ENCODE assay signal across 8 mouse cellular contexts in the genomic region with DNA sequence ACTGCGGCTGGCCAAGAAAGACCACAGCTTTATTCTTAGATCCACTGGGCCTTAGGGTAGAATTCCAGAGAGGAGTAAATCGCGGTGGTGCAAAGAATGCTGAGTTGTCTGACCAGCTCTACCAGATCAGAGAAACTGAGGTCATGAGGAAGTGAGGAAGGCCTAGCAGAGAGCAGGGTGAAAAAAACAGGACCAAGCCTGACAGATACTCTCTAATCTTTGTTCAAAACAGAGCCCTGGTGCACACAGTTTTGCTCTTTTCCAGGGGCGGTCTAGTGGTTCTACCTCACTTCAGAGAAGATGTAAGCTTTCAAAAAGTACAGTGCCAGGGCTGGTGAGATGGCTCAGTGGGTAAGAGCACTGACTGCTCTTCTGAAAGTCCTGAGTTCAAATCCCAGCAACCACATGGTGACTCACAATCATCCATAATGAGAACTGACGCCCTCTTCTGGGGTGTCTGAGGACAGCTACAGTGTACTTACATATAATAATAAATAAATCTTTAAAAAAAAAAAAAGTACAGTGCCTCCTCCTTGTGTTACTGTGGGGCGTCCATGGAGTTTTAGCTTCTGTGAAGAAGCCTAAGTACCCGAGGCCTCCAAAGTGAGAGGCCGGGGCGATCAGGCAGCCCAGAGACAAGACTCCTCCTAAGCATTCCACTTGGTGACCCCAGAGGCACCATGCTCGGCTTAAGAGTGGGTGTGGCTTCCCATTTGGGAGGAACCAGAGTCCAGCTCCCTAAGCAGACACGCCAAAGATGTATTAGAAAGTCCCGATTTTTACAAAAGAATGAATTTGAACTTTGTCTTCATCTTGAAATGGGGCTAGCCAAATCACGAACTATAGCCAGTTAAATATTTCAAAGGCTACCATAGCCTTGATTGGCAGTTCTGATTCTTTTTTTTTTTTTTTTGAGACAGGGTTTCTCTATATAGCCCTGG. TPM values are rescaled to one million over a fixed set of nuclear protein-coding genes. Genes with fewer than 3 reads are reported as not detected.
DNase-seq lines count a peak whose midpoint lies in the region; ATAC-seq and TF ChIP-seq lines count a peak whose summit lies in the region.

No protein-coding gene starts in this region.

- no peak overlapping the region for H3K27ac ChIP-seq in cortical plate, adult 2 months (ENCODE audit: insufficient read depth, low read length)
- H3K27ac ChIP-seq in liver, postnatal 0 days (ENCODE audit: low read depth): peak overlapping the region; percentile 83
- H3K27ac ChIP-seq in neural tube, embryonic 14.5 days (ENCODE audit: low read depth, low read length): peak overlapping the region; percentile 66

- no peaks in the 10 kb centered on the region; the same call in 1 of the 2 replicates for H3K36me3 ChIP-seq in liver, postnatal 0 days (replicated peaks; ENCODE audit: insufficient read depth, low read length)
- H3K36me3 ChIP-seq in neural tube, embryonic 14.5 days (ENCODE audit: control insufficient read depth, insufficient read depth, low read length): no peaks in the 10 kb centered on the region

- no peak for TF ChIP-seq CTCF in cortical plate, adult 2 months (IDR thresholded peaks at IDR 0.05; ENCODE audit: extremely low read depth, insufficient read depth, low read length)
- TF ChIP-seq CTCF in liver, postnatal 0 days (IDR thresholded peaks at IDR 0.05; ENCODE audit: low read depth): peak; percentile 12; the same call in 1 of the 2 replicates

- ATAC-seq in granulocyte monocyte progenitor cell, adult 5-6 weeks (replicated peaks; ENCODE audit: poor library complexity, severe bottlenecking): peak; percentile 21
- no peak for ATAC-seq in liver, postnatal 0 days
- ATAC-seq in neural tube, embryonic 14.5 days (ENCODE audit: low read depth): peak; percentile 10; the same call in 1 of the 2 replicates

- TF ChIP-seq POLR2A in cortical plate, adult 2 months (IDR thresholded peaks at IDR 0.05; ENCODE audit: extremely low read depth, insufficient read depth, low read length): no peak

- peak overlapping the region; percentile 82 for H3K4me2 ChIP-seq in liver, postnatal 0 days (ENCODE audit: low read depth, low read length)
- H3K4me2 ChIP-seq in neural tube, embryonic 14.5 days (ENCODE audit: low read depth, low read length): peak overlapping the region; percentile 76

- no peaks in the 10 kb centered on the region for H3K27me3 ChIP-seq in liver, postnatal 0 days (ENCODE audit: insufficient read depth, low read length)
- H3K27me3 ChIP-seq in neural tube, embryonic 14.5 days (ENCODE audit: control insufficient read depth, insufficient read depth, low read length): no peaks in the 10 kb centered on the region

- no peak for TF ChIP-seq EP300 in liver, postnatal 0 days (IDR thresholded peaks at IDR 0.05; ENCODE audit: low read depth)

- no peaks in the 10 kb centered on the region for H3K4me1 ChIP-seq in cortical plate, adult 2 months (ENCODE audit: control insufficient read depth, insufficient read depth, low read length)
- 0 out of 2 replicates have a peak, but pooled peaks cover 6% of the 10 kb centered on the region for H3K4me1 ChIP-seq in liver, postnatal 0 days (ENCODE audit: insufficient read depth)
- no peaks in the 10 kb centered on the region for H3K4me1 ChIP-seq in neural tube, embryonic 14.5 days (ENCODE audit: control insufficient read depth, insufficient read depth, low read length)

- H3K4me3 ChIP-seq in cortical plate, adult 2 months (ENCODE audit: insufficient read depth, low read length): peak overlapping the region; percentile 82
- H3K4me3 ChIP-seq in liver, postnatal 0 days (ENCODE audit: low read depth, low read length): peak overlapping the region; percentile 89
- H3K4me3 ChIP-seq in neural tube, embryonic 14.5 days (ENCODE audit: low read depth, low read length): peak overlapping the region; percentile 45

- DNase-seq in B cell, adult 2 months: peak; percentile 17 to 21
- peak; percentile 36 for DNase-seq in WW6 (ENCODE audit: low read depth, low spot score)
- DNase-seq in kidney, adult 18-20 months: peak; percentile 55
- peak; percentile 42 for DNase-seq in liver, postnatal 0 days
- DNase-seq in thymus, postnatal 36 days: peak; percentile 16 to 38

- peak overlapping the region; percentile 64 for H3K9ac ChIP-seq in liver, postnatal 0 days (replicated peaks)
- peak overlapping the region; percentile 57 for H3K9ac ChIP-seq in neural tube, embryonic 14.5 days (replicated peaks; ENCODE audit: low read depth, low read length)

- 21% methylated on average over 13 of the region's 13 CpGs for WGBS in liver, postnatal 0 days (ENCODE audit: insufficient replicate concordance)
- WGBS in neural tube, embryonic 14.5 days: 35% methylated on average over 13 of the region's 13 CpGs

- H3K9me3 ChIP-seq in liver, postnatal 0 days (ENCODE audit: low read length): no peaks in the 10 kb centered on the region
- H3K9me3 ChIP-seq in neural tube, embryonic 14.5 days (ENCODE audit: control insufficient read depth, low read length): no peaks in the 10 kb centered on the region

RNA-seq across cellular contexts. Expression of a gene that starts 0.9 kb away (rescaled TPM):
- 34.8 and 38.8 TPM in 2 replicates for polyA plus RNA-seq in cortical plate, adult 2 months (2012; rRNA removed)
- 32.2 and 43.0 TPM in 2 replicates for total RNA-seq in granulocyte monocyte progenitor cell, adult 5-6 weeks (2014; fragmentation: Nextera tagmentation)
- total RNA-seq in granulocyte monocyte progenitor cell, adult 5-6 weeks (2017): 24.7 and 32.8 TPM in 2 replicates
- polyA plus RNA-seq in liver, postnatal 0 days (2015; fragmentation: Nextera tagmentation; extraction: Ambion mirVana): 3.1 and 3.9 TPM in 2 replicates
- 32.1 and 32.4 TPM in 2 replicates for polyA plus RNA-seq in neural tube, embryonic 14.5 days (2014; fragmentation: Nextera tagmentation; extraction: Ambion mirVana)

RNA-seq across cellular contexts. Expression of a gene that starts 21.4 kb away (rescaled TPM):
- polyA plus RNA-seq in cortical plate, adult 2 months (2012; rRNA removed): 2.0 and 2.1 TPM in 2 replicates
- not detected in 2 replicates for total RNA-seq in granulocyte monocyte progenitor cell, adult 5-6 weeks (2014; fragmentation: Nextera tagmentation)
- 0.17 TPM in 1 of 2 replicates, not detected in the other for total RNA-seq in granulocyte monocyte progenitor cell, adult 5-6 weeks (2017)
- 0.06 and 0.07 TPM in 2 replicates for polyA plus RNA-seq in liver, postnatal 0 days (2015; fragmentation: Nextera tagmentation; extraction: Ambion mirVana)
- 0.61 and 0.64 TPM in 2 replicates for polyA plus RNA-seq in neural tube, embryonic 14.5 days (2014; fragmentation: Nextera tagmentation; extraction: Ambion mirVana)

RNA-seq across cellular contexts. Expression of a gene that starts 49.7 kb away (rescaled TPM):
- polyA plus RNA-seq in cortical plate, adult 2 months (2012; rRNA removed): 0.10 and 0.34 TPM in 2 replicates
- not detected in 2 replicates for total RNA-seq in granulocyte monocyte progenitor cell, adult 5-6 weeks (2014; fragmentation: Nextera tagmentation)
- not detected in 2 replicates for total RNA-seq in granulocyte monocyte progenitor cell, adult 5-6 weeks (2017)
- polyA plus RNA-seq in liver, postnatal 0 days (2015; fragmentation: Nextera tagmentation; extraction: Ambion mirVana): 0.15 and 0.31 TPM in 2 replicates
- not detected in 2 replicates for polyA plus RNA-seq in neural tube, embryonic 14.5 days (2014; fragmentation: Nextera tagmentation; extraction: Ambion mirVana)
